Mouse (Mus musculus) MEL (cell line): Measurements from ENCODE around the gene Alox5. TPM values are rescaled to one million over a fixed set of nuclear protein-coding genes. Genes with fewer than 3 reads are reported as not detected.

Source experiments
- DNase-seq: peaks from one replicate; pipeline ENCODE4 v3.0.0; 2011; ENCODE audit warnings: low read depth, low spot score
- H3K27ac ChIP-seq: 2 replicates; pipeline ENCODE4 v1.5.1; 2012; ENCODE audit warnings: low read depth, mild to moderate bottlenecking, control low read depth, low read length, moderate library complexity; ENCODE audit not compliant: control insufficient read depth
- H3K27me3 ChIP-seq, 2 experiments: fragments of 150-350 bp in 1 of 2; sonication (generic) in 1 of 2; 2 replicates each; pipeline ENCODE4 v1.6.1; 2012; ENCODE audit warnings: low read length in 2 of 2, mild to moderate bottlenecking in 2 of 2, improper control_type of control experiment in 1 of 2, moderate library complexity in 1 of 2; ENCODE audit not compliant: insufficient read depth in 2 of 2, control insufficient read depth in 1 of 2
- H3K36me3 ChIP-seq, 2 experiments: 2 replicates each; pipeline ENCODE4 v1.6.1; 2012 to 2014; ENCODE audit warnings: low read length in 2 of 2, improper control_type of control experiment in 1 of 2, inconsistent platforms in 1 of 2, mild to moderate bottlenecking in 1 of 2; ENCODE audit not compliant: insufficient read depth in 2 of 2, control insufficient read depth in 1 of 2
- H3K4me1 ChIP-seq, 2 experiments: fragments of 150-350 bp in 1 of 2; sonication (generic) in 1 of 2; 2 replicates each; pipeline ENCODE4 v1.6.1; 2012; ENCODE audit warnings: low read length in 2 of 2, improper control_type of control experiment in 1 of 2, mild to moderate bottlenecking in 1 of 2; ENCODE audit not compliant: insufficient read depth in 2 of 2, control insufficient read depth in 1 of 2
- H3K4me3 ChIP-seq, 2 experiments: fragments of 150-350 bp in 1 of 2; sonication (generic) in 1 of 2; 2 replicates each; pipeline ENCODE4 v1.5.1; 2012; ENCODE audit warnings: low read depth in 2 of 2, low read length in 2 of 2, mild to moderate bottlenecking in 2 of 2, moderate library complexity in 2 of 2, control low read depth in 1 of 2, improper control_type of control experiment in 1 of 2; ENCODE audit not compliant: control insufficient read depth in 1 of 2, insufficient read depth in 1 of 2
- H3K79me2 ChIP-seq: 2 replicates; pipeline ENCODE4 v1.6.1; 2012; ENCODE audit warnings: mild to moderate bottlenecking, low read length, moderate library complexity; ENCODE audit not compliant: control insufficient read depth, poor library complexity, insufficient read depth
- H3K9ac ChIP-seq: 2 replicates; pipeline ENCODE4 v1.6.1; 2012; ENCODE audit warnings: low read depth, mild to moderate bottlenecking, control low read depth, low read length, moderate library complexity; ENCODE audit not compliant: control insufficient read depth, poor library complexity, severe bottlenecking
- H3K9me3 ChIP-seq: fragments of 150-350 bp; sonication (generic); replicated peaks from 2 replicates; pipeline ENCODE4 v1.6.1; 2012; ENCODE audit warnings: mild to moderate bottlenecking, low read length, improper control_type of control experiment, moderate library complexity; ENCODE audit not compliant: insufficient read depth
- ELF1 ChIP-seq: IDR thresholded peaks from 2 replicates; pipeline ENCODE4 v1.6.1; 2014; ENCODE audit warnings: low read depth, mild to moderate bottlenecking, inconsistent platforms, low read length, improper control_type of control experiment, moderate library complexity
- ETS1 ChIP-seq: IDR thresholded peaks from 2 replicates; pipeline ENCODE4 v1.6.1; 2012; ENCODE audit warnings: low read depth, mild to moderate bottlenecking, inconsistent platforms, low read length, improper control_type of control experiment, moderate library complexity
- GATA1 ChIP-seq: IDR thresholded peaks from 2 replicates; pipeline ENCODE4 v1.6.1; 2011; ENCODE audit warnings: low read depth, low read length, improper control_type of control experiment
- HCFC1 ChIP-seq: IDR thresholded peaks from 2 replicates; pipeline ENCODE4 v1.6.1; 2012; ENCODE audit warnings: low read depth, mild to moderate bottlenecking, inconsistent platforms, low read length, improper control_type of control experiment, moderate library complexity
- MAFK ChIP-seq: IDR thresholded peaks from 2 replicates; pipeline ENCODE4 v1.6.1; 2011; ENCODE audit warnings: low read depth, mild to moderate bottlenecking, low read length, improper control_type of control experiment, borderline replicate concordance
- MAX ChIP-seq: IDR thresholded peaks from 2 replicates; pipeline ENCODE4 v1.6.1; 2011; ENCODE audit warnings: low read length, improper control_type of control experiment
- MXI1 ChIP-seq: IDR thresholded peaks from 2 replicates; pipeline ENCODE4 v1.6.1; 2011; ENCODE audit warnings: mild to moderate bottlenecking, low read depth, low read length, improper control_type of control experiment
- MYB ChIP-seq: IDR thresholded peaks from 2 replicates; pipeline ENCODE4 v1.6.1; 2011; ENCODE audit warnings: mild to moderate bottlenecking, low read depth, low read length, improper control_type of control experiment
- NELFE ChIP-seq: IDR thresholded peaks from 2 replicates; pipeline ENCODE4 v1.6.1; 2011; ENCODE audit warnings: low read depth, low read length, improper control_type of control experiment
- POLR2AphosphoS5 ChIP-seq: IDR thresholded peaks from 2 replicates; pipeline ENCODE4 v1.6.1; 2012; ENCODE audit warnings: low read depth, borderline replicate concordance, mild to moderate bottlenecking, inconsistent platforms, low read length, moderate library complexity, mixed read lengths
- RAD21 ChIP-seq: IDR thresholded peaks from 2 replicates; pipeline ENCODE4 v1.6.1; 2011; ENCODE audit warnings: mild to moderate bottlenecking, low read depth, low read length, improper control_type of control experiment
- RCOR1 ChIP-seq: IDR thresholded peaks from 2 replicates; pipeline ENCODE4 v1.6.1; 2012; ENCODE audit warnings: low read depth, mild to moderate bottlenecking, inconsistent platforms, low read length, improper control_type of control experiment
- SMC3 ChIP-seq: IDR thresholded peaks from 2 replicates; pipeline ENCODE4 v1.6.1; 2011; ENCODE audit warnings: low read depth, low read length, improper control_type of control experiment
- TBP ChIP-seq: IDR thresholded peaks from 2 replicates; pipeline ENCODE4 v1.8.0; 2011; ENCODE audit warnings: low read depth, low read length, improper control_type of control experiment
- UBTF ChIP-seq: IDR thresholded peaks from 2 replicates; pipeline ENCODE4 v1.6.1; 2012; ENCODE audit warnings: low read depth, mild to moderate bottlenecking, inconsistent platforms, low read length, improper control_type of control experiment, moderate library complexity, borderline replicate concordance; ENCODE audit not compliant: insufficient read depth
- USF1 ChIP-seq: IDR thresholded peaks from 2 replicates; pipeline ENCODE4 v1.6.1; 2014; ENCODE audit warnings: low read depth, mild to moderate bottlenecking, inconsistent platforms, low read length, improper control_type of control experiment, moderate library complexity
- ZC3H11A ChIP-seq: IDR thresholded peaks from 2 replicates; pipeline ENCODE4 v1.6.1; 2012; ENCODE audit warnings: low read depth, mild to moderate bottlenecking, inconsistent platforms, low read length, improper control_type of control experiment
- polyA plus RNA-seq, 2 experiments: library from polyadenylated mRNA; stranded (reverse) in 1 of 2; unstranded in 1 of 2; fragments of >175 nt in 1 of 2; fragments of >200 nt in 1 of 2; gene quantifications; 2 replicates each; pipeline versions ENCODE4 v1.2.1 to v1.2.4; 2012; ENCODE audit warnings: low replicate concordance in 2 of 2, low read depth in 1 of 2; ENCODE audit not compliant: insufficient read length in 2 of 2, insufficient read depth in 1 of 2, missing spikeins in 1 of 2
- total RNA-seq: library from RNA; depleted of rRNA; stranded (reverse); fragments of 300-350 nt; gene quantifications from 2 replicates; pipeline ENCODE4 v1.2.3, GENCODE M21; 2012

The Alox5 gene
- total and polyA plus RNA-seq, 3 experiments, result 1.1 to 5.7 TPM; not detected in 1

DNA sequence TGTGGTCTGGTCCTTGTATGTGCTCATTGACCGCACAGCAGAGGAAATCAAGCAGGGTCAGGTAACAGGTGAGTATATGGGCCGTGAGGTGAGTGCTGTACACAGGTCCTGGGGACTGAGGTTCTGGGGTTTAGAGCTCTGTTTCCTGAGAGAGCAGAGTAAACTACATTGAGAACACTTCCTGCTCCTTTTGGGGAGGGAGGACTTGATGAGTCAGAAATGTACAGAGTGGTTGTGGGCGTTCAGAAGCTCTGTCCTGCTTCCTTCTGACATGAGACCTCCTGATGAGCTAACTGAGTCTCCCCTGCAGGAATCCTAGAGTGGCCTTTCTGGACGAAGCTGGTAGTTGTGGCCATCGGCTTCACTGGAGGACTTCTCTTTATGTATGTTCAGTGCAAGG lies 55.3 kb downstream of the Alox5 start:
- no peak for DNase-seq
- H3K36me3 ChIP-seq, result peaks cover 0 to 4% of the 10 kb centered on the region in 2 experiments; a peak in 2 of 4 replicates

GRCm38 (mm10) chr6:116405243-116405642 lies 55.7 kb downstream of the Alox5 start:
- no peak for DNase-seq
- no peaks in the 10 kb centered on the region for H3K79me2 ChIP-seq
- H3K27ac ChIP-seq, result no peak overlapping the region
- no peak for TF ChIP-seq ELF1
- no peak for TF ChIP-seq RAD21
- TF ChIP-seq UBTF, result no peak
- no peak for TF ChIP-seq GATA1
- TF ChIP-seq POLR2AphosphoS5, result no peak
- no peak for TF ChIP-seq SMC3
- TF ChIP-seq MYB, result no peak
- TF ChIP-seq NELFE, result no peak
- TF ChIP-seq MXI1, result no peak
- TF ChIP-seq ETS1, result no peak
- H3K36me3 ChIP-seq, result peaks cover 0 to 4% of the 10 kb centered on the region in 2 experiments; a peak in 2 of 4 replicates
- H3K4me1 ChIP-seq, result peaks cover 0 to 8% of the 10 kb centered on the region in 2 experiments; a peak in 1 of 4 replicates
- H3K9me3 ChIP-seq, result no peaks in the 10 kb centered on the region
- H3K9ac ChIP-seq, result no peak overlapping the region
- no peak overlapping the region for H3K4me3 ChIP-seq
- no peaks in the 10 kb centered on the region for H3K27me3 ChIP-seq

More for the DNA sequence above, 55.3 kb downstream of the Alox5 start:
- no peak overlapping the region for H3K27ac ChIP-seq
- no peak overlapping the region for H3K4me3 ChIP-seq
- TF ChIP-seq USF1 (no peak), MAX (no peak), TBP (no peak), SMC3 (no peak), RCOR1 (no peak), POLR2AphosphoS5 (no peak), HCFC1 (no peak), ZC3H11A (no peak), UBTF (no peak), MYB (no peak), MAFK (no peak), GATA1 (no peak)
- no peaks in the 10 kb centered on the region for H3K9me3 ChIP-seq
- H3K9ac ChIP-seq, result no peak overlapping the region
- H3K4me1 ChIP-seq, result peaks cover 0 to 8% of the 10 kb centered on the region in 2 experiments; a peak in 1 of 4 replicates
- H3K27me3 ChIP-seq, result no peaks in the 10 kb centered on the region
- no peaks in the 10 kb centered on the region for H3K79me2 ChIP-seq
